Mouse (Mus musculus): ENCODE data around the gene Ccr1l1.

- TF ChIP-seq CTCF (IDR thresholded peaks at IDR 0.05; ENCODE audit: low read depth, low read length) (no peak), POLR2A (IDR thresholded peaks at IDR 0.05; ENCODE audit: extremely low read depth, insufficient read depth, low read length) (no peak)
Measured at GRCm38 (mm10) chr9:123930476-123930875, 47.7 kb downstream of the Ccr1l1 start.
